Mouse (Mus musculus) urinary bladder, postnatal 36 days (tissue): Measurements from ENCODE around the gene Mkrn2os.
"Not testable (repeated sequence)": the region's sequence is repeated elsewhere in the genome, so short reads cannot be mapped to it uniquely, and the experiment has no call there.

ENCODE experiments used
- DNase-seq, 2 experiments: peaks; one replicate each; pipeline ENCODE4 v3.0.0; 2022; ENCODE audit warnings: low spot score in 2 of 2, mixed read lengths in 1 of 2

Mkrn2os gene

GRCm38 (mm10) chr6:115592458-115592857, at the start of gene Mkrn2os:
Mkrn2os (minus strand) TSS chr6:115592576.
- DNase-seq = no peak

DNA sequence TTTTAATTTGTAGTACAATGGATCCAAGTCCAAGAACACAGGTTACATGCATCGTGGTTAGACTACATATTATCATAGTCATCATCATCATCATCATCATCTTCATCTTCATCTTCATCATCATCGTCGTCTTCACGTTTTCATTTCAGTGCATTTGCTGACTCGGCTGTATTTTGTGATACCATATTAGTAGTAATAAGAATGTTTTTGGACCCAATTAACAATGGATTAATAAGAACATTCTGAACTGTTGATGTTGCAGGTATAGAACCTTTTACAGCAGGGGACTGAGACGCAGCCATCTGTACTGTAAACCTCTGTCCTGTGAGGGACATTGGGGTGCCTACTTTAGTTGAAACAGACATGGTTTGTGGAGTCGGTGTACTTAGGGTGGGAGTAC, 45.8 kb upstream of the Mkrn2os start:
- DNase-seq = not testable (repeated sequence)

GRCm38 (mm10) chr6:115634015-115634414, 41.6 kb upstream of the Mkrn2os start:
- DNase-seq = no peak

GRCm38 (mm10) chr6:115631056-115631795, 38.9 kb upstream of the Mkrn2os start:
- DNase-seq = no peak

GRCm38 (mm10) chr6:115626121-115626520, 33.7 kb upstream of the Mkrn2os start:
- DNase-seq = no peak

DNA sequence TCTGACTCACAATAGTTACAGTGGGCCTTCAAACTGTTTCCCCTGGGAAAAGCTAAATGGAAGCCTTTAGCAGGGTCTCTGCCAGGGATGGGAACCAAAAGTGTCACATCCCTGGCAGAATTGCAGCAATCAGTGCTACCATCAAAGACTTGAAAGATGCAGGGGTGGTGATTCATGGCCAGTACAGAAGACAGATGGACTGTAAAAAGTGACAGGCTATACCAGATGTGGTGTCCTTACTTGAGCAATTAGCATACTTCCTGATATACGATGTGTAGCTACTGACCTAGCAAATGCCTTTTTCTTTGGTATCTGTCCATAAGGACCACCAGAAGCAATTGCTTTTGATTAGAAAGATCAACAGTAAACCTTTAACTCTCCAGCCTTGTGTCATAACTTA, 28.6 kb upstream of the Mkrn2os start:
- DNase-seq = no peak

DNA sequence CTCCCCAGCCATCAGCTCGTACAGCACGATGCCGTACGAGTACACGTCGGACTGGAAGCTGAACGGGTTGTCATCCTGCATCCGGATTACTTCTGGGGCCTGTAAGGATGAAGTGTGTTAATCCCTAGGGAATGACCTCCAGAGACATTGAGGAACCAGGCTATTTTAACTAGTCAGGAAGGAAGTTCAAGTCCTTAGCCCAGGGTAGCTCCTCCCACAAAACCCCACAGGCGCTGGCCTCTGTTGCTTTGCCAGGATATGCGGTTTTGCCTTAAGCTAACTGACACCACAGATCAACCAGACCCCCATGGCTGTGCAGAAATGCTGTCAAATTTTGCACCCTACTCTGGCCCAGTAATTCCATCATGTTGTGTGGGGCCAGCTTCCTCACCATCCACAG, 27.4 kb upstream of the Mkrn2os start:
- no peak for DNase-seq

DNA sequence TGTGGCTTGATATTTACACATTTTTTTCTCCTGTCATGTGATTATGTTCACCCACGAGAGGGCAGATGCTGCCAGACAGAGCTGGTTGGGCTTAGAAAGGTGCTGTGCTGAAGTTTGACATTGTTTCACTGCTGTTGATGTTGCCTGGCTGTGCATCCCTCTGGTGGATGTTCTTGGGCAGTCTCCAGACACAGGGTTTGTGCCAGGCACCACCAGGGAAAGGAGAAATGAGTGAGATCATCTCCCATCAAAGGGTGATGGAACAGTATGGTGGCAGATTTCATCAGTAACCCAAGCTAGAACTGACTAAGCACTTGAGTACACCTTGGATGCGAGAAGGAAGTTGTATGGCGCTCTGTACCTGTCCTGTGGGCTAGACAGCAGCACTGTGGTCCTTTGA, 23.6 kb upstream of the Mkrn2os start:
- DNase-seq = no peak

DNA sequence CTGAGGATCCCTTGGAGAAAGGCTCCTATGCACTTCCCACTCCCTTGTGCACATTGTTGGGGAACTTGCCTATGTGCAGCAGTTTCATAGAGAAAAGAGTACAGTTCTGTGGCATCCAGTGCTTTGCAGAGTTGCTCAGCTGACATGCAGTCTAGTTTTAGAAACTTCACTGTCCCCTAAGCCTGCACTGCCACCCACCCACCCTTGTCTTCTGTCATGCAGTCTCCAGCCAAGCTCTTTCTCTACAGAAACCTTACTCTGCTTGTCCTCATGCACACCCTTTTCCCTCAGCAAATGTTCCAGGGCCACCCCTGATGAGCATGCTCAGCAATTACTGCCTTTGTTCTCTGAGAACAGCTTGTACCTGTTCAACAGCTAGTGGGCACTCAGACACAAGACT, 21.4 kb upstream of the Mkrn2os start:
- no peak for DNase-seq

- DNase-seq = no peak
Measured at GRCm38 (mm10) chr6:115610301-115610700, 17.9 kb upstream of the Mkrn2os start.

GRCm38 (mm10) chr6:115609121-115609520, 16.7 kb upstream of the Mkrn2os start:
- DNase-seq = no peak

DNA sequence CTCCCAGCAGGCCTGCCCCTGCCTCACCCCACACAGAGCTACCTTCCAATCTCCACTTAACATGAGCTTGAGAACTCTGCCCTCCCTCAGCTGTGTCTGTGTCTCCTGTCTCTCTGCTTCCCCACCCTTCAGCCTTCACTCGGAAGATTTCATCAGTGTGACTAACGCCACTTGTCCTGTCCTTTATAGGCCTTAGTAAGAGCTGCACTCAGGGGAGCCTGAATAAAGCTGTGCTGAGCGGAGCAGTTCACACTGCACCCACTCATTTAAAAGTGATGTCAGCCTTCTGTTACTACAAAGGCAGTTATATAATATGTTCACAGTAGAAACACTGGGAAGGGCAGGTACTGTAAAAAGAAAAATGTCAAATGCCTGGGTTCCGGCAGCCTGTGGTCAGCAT, 15.1 kb upstream of the Mkrn2os start:
- no peak for DNase-seq

DNA sequence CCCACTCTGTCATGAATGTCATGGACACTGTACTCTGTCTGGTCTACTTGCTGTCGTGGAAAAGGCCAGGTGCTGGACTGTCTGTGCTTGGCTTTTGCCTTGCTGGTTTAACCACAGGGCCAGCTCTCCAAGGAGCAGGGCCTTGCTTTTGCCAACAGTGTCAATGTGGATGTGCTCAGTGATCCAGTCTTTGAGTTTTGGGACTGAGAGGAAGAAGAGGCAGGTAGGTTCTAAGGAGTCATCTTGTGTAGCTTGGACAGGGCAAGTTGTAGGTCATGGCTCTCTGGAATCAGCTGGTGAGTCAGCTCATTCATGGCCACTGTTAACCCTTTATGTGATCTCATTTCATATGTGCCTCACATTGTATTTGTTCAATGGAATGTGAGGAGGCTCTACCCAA, 14.1 kb upstream of the Mkrn2os start:
- no peak for DNase-seq

- peak; percentile 68 to 80 for DNase-seq
Measured at GRCm38 (mm10) chr6:115601715-115602523, 9.5 kb upstream of the Mkrn2os start, which contains the start of gene Mkrn2. Mkrn2 (plus strand) TSS chr6:115601902.

DNA sequence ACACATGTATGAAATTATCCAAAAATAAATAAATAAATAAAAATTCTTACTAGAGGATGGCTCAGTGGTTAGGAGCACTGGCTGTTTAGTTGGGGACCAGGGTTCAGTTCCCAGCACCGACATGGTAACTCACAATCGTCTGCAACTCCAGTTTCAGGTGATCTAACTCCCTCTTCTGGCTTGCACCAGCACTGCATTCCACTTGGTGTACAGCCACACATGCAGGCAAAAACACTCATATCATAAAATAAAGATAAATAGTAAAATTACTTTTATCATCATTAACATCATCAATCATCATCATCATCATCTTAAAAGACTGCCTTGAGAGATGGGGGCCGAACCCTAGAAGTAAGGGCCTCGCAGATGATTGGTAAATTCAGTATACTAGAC, 8.9 kb upstream of the Mkrn2os start:
- no peak for DNase-seq

DNA sequence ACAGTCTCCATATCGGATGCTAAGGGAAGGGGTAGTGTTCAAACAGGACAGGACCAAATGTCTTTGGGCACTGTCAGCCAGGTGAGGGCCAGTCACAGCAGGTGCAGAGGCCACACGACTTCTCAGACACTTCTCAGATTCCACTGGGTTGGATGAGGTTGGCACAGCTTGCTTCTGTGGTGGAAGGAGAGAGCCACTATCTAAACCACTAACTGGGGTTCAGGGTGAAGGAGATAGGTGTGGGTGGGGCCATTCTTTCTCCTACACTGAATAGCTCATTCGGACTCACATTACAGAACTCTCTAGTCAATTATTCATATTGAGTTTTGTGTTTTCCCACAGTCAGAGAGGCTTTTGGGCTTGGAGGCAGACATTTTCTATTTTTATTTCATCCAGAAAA, 3.3 kb upstream of the Mkrn2os start:
- no peak for DNase-seq

- DNase-seq = no peak
Measured at GRCm38 (mm10) chr6:115594463-115594862, 2.1 kb upstream of the Mkrn2os start.

- DNase-seq = no peak
Measured at GRCm38 (mm10) chr6:115593252-115593651, 876 bp upstream of the Mkrn2os start.

- no peak for DNase-seq
Measured at GRCm38 (mm10) chr6:115591692-115592359, 550 bp downstream of the Mkrn2os start.

DNA sequence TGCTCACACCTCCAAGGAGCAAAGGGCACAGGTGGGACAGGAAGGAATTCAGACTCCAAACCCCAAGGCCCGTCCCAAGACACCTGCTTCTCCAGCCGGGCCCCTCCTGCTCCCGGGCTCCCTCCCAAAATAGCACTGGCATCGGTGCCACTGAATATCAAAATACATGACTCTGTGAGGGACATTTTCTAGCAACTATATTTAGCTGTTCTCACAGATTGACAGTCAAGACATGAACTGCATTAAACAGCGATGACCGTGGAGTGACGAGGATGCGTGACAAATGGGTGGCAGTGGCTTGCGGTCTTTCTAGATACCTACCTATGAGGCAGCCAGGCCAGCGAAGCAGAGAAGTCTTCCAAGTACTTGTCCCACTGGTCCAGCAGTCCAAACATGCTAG, 6.1 kb downstream of the Mkrn2os start:
- no peak for DNase-seq

DNA sequence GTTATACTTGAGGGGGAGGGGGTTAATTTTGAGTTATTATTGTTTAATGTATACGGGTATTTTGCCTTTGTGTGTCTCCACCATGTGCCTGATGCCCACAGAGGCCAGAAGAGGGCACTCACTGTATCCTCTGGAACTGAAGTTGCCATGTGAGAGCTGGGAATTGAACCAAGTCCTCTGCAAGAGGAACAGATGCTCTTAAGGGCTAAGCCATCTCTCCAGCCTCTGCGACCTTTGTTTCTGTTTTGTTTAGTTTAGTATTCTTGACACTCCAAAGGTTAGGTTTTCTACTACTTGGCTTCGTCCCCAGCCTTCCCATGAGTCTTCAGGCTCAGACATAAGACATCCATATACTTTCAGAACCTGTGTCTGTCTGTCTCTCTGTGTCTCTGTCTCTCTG, 8.2 kb downstream of the Mkrn2os start:
- DNase-seq = no peak

DNA sequence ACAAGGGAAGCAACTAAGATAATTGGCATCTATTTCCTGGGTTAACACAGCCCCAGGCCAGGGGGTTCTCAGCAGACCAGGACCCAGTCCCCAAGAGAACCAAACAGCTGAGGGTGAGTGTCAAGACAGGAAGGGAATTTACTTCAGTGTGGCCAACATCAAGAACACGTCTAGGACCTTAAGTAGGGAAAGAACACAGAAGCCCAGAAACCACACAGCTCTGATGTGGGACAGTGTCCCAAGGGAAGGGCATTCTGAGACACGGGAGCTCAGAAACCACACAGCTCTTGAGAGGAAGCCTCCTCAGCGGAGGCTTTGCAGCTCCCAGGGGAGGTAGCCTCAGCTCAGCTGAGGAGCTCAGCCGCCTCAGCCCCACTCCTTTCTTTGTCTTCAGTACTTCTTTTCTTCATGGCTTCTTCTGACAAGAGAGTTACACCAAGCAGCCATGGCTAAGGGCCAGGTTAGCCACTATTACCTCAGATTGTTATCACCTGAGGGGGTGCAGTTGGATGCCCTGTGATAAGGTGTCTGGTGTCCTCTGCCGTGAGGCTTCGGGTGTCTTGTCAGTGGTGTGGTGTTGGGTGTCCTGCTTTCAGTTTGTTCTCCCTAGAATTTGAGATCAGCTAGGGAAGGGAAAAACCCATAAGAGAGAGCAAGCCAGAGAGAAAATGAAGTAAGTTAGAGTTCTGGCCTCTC, 8.8 kb downstream of the Mkrn2os start:
- DNase-seq = no peak
